Mouse (Mus musculus) frontal cortex, postnatal 25 days (tissue): ENCODE data around the gene Creb5.

Source experiments
- DNase-seq, 2 experiments: peaks; one replicate each; pipeline ENCODE4 v3.0.0; 2022; ENCODE audit warnings: low spot score in 2 of 2

The Creb5 gene

GRCm38 (mm10) chr6:53704440-53704839 lies 417.4 kb downstream of the Creb5 start:
- no peak for DNase-seq

- DNase-seq = no peak
Measured at GRCm38 (mm10) chr6:53706604-53707330, 419.7 kb downstream of the Creb5 start.

- DNase-seq = no peak
Measured at GRCm38 (mm10) chr6:53707795-53708194, 420.7 kb downstream of the Creb5 start.

- DNase-seq = no peak
Measured at GRCm38 (mm10) chr6:53709694-53710442, 422.8 kb downstream of the Creb5 start.

- no peak for DNase-seq
Measured at GRCm38 (mm10) chr6:53710560-53710959, 423.5 kb downstream of the Creb5 start.

DNA sequence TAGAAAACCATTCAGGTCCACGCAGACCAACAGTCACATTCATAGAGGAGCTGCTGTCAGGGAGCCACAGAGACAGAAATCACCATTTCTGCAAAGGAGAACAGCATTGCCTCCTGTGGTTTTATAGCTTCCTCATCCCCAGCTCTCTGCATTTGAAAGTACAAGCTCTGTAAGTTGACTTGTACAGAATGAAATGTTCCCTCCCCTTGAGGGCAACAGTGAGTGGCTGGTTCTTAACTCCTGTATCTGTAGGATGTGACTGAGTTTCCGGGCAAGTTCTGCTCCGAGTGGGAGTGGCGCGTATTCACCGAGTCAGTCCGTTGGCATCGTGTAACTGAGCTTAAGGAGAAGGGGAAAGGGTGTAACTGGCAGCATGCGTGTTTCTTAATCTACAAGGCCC lies 426.1 kb downstream of the Creb5 start:
- DNase-seq = no peak

- DNase-seq = no peak
Measured at GRCm38 (mm10) chr6:53714908-53715321, 427.8 kb downstream of the Creb5 start.

- no peak for DNase-seq
Measured at GRCm38 (mm10) chr6:53716013-53716412, 428.9 kb downstream of the Creb5 start.

- DNase-seq = no peak
Measured at GRCm38 (mm10) chr6:53720009-53720408, 432.9 kb downstream of the Creb5 start.

GRCm38 (mm10) chr6:53721595-53721994 lies 434.5 kb downstream of the Creb5 start:
- DNase-seq = peak; percentile 65 to 68

- no peak for DNase-seq
Measured at GRCm38 (mm10) chr6:53722694-53723093, 435.6 kb downstream of the Creb5 start.

DNA sequence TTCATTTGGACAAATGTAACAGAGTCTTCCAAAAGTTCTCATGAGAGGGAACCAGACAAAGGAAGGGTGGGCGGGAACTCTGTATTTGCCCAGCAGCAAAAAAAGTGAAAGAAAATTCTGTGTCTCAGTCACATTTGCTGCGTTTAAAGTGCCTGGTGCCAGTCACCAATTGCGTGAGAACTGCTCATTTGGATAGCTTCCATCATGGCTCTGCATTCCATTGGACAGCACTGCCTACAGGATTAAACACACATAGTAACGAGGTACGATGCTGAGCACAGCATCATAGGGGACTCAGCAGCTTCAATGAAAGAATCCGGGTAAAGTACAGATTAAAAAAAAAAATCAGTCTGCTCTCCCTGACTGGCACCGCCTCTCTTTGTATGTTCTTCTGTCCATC lies 443.4 kb downstream of the Creb5 start:
- DNase-seq = no peak

GRCm38 (mm10) chr6:53730996-53731485 lies 444.0 kb downstream of the Creb5 start:
- DNase-seq = no peak

GRCm38 (mm10) chr6:53733546-53733945 lies 446.5 kb downstream of the Creb5 start:
- DNase-seq = no peak

GRCm38 (mm10) chr6:53733999-53734398 lies 446.9 kb downstream of the Creb5 start:
- DNase-seq = no peak

GRCm38 (mm10) chr6:53735696-53736095 lies 448.6 kb downstream of the Creb5 start:
- no peak for DNase-seq

DNA sequence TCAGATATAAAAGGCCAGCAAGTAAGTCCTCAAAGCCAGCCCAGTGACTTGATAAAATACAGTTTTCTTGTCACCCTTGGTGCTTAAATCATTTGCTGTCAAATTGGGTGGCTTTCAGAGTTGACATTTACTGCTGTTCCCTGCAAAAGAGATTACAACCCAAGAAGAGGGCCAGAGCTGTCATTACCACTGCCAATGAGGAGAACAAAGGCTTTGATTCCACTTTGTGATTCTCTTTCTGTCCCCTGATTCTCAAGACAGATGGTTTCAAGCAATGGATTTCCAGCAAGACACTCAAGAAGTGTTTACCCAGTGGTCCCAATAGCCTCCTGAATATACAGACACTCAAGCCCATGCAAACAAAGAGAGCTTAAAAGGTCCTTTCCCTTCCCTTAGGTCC lies 451.1 kb downstream of the Creb5 start:
- no peak for DNase-seq

GRCm38 (mm10) chr6:53741222-53741621 lies 454.2 kb downstream of the Creb5 start:
- no peak for DNase-seq
